Mouse (Mus musculus): Measurements from ENCODE around the gene Bcl2l11.
A peak's percentile ranks its signal among the peaks of the same experiment; 100 is the strongest.
"Not testable (repeated sequence)": the region's sequence is repeated elsewhere in the genome, so short reads cannot be mapped to it uniquely, and the experiment has no call there.

The Bcl2l11 gene

DNA sequence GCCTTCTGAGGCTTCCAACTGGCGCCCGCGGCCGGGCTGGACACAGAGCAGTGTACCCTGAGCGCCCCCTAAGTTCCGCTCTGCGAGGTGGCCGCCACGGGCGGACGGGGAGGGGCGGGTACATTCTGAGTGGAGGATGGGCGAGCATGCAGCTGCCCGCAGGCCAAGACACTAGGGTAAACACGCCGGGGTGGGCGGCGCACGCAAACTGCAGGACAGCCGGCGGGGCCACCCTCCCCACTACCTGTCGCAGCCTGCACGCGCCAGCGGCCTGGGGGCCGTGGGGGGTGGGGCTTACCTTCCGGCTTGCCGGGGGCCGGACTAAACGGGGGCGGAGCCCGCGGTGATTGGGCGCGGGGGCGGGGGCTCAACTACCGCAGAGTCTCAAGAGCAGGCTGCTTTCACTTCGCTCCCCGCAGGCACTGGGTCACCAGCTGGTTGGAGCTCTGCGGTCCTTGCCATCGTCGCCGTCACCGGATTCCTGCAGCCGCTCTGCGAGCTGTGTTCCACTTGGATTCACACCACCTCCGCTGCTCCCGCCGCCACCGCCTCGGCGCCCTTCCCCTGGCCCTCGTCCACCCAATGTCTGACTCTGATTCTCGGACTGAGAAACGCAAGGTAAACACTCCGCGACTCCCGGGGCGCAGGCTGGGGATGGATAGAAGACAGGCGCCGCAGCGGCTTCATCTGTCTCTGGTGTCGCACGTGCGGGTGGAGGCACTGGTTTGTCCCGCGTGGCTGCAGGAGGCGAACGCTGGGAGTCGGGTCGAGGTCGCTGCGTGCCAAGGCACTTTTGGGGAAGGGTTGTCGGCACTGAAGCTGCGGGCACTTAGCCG is at the start of gene Bcl2l11:
Gene Bcl2l11, plus strand, starts transcription at position 404 of the 836 bp plus-strand sequence.
- peak; percentile 94 for DNase-seq (ENCODE audit: low spot score)

DNA sequence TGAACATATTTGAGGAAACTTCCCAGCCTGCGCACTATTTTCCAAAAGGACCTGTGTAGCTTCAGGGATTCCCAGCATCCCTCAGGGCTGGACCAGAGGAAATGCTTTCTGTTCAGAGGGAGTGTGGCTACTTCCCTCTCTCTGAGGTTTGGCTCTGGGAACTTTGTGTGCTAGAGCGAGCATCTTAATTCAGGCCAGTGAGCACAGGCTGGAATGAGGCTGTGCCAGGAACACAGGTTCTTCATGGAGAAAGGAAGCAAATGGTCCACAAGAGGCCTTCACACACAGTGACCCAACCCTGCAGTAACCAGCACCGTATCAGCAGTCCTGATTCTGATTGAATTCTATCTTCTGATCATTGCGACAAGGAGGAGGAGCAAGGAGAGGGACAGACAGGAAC is 48.9 kb upstream of the Bcl2l11 start:
- DNase-seq (ENCODE audit: low spot score) = no peak

DNA sequence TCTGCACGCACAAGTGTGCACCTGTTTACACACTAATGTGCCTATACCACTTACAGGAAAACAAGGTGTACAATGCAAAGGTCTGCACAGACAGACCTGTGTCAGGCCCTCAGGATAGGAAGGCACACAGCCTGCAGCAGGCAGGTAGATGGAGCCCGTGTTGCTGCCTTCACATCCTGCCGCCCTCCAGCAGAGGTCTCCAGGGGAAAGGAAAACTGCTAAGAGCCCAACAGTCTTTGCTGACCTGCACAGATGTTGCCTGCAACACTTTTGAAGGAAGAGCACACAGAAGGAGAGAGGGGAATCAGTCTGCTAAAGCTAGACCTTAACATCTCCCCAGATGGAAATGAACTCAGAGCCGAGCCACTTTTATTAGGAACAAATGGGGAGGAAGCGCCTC is 47.0 kb upstream of the Bcl2l11 start:
- DNase-seq (ENCODE audit: low spot score) = peak; percentile 24

DNA sequence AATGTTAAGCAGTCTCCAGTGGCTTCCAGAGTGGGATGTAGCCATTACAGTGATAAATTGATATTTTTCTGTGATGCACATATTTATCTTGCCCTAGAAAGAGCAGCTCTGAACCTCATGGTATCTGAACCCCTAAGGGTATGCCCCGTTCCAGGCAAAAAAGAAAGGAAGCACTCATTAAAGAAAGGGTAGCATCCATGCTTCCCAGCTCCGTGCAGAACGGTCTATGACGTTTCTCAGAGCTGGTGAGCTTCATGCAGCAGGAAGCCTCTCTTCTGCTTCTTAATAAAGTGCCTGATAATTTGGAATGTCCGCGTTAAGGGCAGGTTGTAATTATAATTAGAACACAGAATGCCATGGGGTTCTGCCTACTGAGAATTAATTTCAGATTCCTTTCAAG is 46.5 kb upstream of the Bcl2l11 start:
- no peak for DNase-seq (ENCODE audit: low spot score)

DNA sequence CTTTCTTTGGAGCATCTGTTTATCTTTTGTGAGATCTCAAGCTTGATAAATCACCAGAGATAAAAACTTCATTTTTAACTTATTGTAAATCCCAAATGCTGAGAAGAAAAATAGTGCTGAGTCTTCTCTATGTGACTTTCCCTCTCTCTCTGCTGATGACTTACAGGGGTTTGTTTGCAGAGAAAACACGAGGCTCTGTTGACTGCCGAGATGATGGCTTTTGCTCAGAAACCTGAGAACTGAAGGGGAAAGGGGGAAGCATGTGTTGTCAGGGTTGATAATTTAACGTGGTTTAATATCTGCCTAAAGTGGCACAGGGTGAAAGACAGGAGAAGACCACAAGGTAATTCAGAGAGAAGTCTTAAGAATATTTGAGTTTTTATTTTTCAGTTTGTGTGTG is 42.0 kb upstream of the Bcl2l11 start:
- DNase-seq (ENCODE audit: low spot score) = no peak

DNA sequence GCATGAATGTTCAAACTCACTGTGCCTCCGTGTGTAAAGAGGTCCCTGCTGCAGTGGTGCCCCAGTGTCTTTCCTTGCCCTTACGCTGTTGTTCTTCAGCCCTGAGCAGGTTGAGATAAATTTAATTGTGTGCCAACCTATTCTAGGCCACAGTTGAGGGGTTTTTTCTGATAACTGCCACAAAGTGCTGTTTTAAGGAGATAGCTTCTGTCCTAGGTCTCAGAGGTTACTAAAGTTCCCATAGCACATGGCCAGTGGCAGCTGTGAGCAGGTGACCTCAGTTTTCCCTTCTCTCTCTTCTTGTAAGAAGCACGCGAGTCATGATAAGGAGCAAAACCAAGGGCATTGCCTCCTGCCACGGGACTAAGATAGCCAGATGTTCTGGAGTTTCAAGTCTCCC is 41.2 kb upstream of the Bcl2l11 start:
- DNase-seq (ENCODE audit: low spot score) = no peak

DNA sequence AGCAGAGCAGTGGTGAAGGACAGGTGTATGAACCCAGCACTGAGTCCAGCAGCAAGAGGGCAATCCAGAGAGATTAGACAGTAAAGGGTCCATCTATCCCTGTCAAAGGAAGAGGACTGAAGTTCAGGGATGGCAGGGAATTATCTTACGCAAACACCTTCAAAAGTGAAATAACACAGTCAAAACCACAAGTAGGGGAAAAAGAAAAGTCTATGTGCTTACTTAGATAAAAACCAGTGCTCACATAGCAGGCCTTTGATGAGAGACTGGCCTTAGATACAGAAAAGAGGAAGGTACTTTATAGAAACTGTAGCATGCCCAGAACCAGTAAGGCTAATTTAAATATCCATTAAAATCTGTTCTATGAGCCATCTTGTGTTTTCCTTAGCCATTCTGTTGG is 40.4 kb upstream of the Bcl2l11 start:
- DNase-seq (ENCODE audit: low spot score) = no peak

DNA sequence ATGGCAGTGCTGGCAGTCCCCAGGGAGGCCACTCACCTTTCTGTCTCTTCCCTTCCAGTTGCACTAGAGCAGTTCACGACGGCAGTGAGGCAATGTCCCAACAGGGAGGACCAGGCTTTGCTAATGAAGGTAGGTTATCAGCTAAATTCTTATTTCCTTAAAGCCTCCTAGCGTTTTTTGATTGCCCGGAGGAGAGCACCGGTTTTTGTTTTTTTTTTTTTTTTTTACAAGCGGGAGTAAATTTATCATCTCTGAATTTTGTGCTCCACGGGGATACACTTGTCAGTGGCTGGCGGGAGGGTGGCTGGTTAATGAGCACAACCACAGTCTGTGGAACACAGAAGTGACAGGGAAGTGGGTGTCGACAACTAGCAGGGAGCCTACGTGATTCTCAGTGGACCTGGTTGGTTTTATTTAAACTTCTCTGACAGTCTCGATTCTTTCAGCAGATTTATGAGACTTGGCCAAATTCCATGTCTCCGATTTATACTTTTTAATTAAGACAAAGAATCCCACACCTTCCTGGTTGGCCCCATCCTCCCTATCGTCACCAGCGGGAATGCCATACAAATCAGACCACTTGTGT is 39.4 kb upstream of the Bcl2l11 start:
- DNase-seq (ENCODE audit: low spot score) = no peak

DNA sequence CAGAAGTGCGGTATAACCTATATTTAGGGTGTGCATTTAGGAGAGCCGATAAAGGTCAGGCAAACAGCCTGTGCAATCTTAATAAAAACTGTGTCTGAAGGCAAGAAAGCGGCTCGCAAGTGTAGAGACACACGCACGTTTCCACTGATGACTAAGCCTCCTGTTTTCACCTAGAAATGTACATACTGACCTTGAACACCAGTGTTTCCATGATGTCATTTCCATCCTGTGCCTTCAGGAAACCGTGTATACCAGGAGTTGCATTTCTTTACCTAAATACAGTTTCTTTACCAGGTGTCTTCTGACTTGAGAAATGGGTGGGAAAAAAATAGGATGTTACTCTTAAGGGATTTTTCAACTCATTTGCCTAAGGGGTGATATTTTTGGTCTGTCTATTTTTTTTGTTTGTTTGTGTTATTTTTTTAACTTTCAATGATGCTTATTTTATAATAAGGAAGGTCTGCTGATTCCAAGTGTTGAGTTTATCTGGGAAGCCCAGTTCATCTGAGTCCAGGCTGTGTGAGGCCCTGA is 38.8 kb upstream of the Bcl2l11 start:
- DNase-seq (ENCODE audit: low spot score) = peak; percentile 40

DNA sequence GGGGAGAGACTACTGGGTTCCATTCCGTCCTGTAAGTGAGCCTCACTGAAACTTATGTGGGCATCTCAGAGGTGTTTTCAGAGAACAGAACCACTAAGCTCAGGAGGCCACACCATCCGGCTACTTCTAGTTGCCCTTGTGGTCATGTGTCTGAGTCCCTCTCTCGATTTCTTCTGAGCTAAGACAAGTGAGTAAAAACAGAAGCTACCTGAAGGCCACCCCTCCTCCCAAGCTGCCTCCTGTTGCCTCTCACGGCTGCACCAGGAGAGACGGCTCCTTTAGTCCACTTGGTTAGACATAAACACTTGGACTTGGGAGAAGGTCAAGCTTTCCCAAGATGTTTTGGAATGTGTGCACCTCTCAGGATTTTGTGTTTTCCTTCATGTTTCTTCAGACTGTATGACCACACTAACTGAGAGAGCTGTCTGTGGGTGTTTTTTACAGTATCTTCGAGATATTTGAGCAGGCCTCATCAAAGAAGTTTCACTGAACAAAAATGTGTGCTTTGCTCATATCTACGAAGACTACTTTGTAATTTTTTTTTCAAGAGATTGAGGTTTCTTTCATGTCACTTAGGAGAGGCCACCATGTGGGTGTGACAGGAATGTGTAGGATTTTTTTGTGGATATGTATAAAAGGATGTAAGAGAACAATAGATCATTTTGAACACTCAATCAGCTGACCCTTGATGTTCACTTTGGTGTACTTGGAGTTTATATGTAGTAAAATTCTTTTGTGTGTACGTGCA is 37.9 kb upstream of the Bcl2l11 start:
- peak; percentile 13 for DNase-seq (ENCODE audit: low spot score)

DNA sequence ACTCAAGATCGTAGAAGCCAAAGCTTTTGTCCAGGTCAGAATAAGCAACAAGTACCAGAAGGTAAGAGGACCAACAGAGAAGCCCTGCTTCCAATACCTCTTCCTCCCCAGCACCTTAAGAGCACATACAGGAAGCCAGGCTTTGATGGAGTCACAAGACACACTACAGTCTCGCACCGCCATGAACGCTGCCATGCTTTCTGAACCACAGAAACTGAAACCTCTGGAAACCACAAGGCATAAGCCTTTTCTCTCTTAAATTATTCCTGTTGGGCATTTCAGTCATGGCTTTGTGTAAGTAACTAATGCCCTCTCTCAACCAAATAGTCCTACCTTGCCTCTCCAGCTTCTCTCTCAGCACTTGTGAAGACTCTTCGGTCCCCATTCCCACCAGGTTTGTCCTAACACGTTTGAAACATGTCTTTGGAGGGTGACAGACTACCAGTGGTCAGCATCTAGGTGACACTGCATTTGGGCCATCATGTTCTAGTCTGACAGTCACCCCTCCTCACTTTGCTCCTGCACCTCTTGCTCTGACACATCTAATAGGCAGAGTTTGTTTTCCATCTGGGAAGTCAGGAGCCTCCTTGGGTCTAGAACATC is 35.5 kb upstream of the Bcl2l11 start:
- peak; percentile 35 for DNase-seq (ENCODE audit: low spot score)

DNA sequence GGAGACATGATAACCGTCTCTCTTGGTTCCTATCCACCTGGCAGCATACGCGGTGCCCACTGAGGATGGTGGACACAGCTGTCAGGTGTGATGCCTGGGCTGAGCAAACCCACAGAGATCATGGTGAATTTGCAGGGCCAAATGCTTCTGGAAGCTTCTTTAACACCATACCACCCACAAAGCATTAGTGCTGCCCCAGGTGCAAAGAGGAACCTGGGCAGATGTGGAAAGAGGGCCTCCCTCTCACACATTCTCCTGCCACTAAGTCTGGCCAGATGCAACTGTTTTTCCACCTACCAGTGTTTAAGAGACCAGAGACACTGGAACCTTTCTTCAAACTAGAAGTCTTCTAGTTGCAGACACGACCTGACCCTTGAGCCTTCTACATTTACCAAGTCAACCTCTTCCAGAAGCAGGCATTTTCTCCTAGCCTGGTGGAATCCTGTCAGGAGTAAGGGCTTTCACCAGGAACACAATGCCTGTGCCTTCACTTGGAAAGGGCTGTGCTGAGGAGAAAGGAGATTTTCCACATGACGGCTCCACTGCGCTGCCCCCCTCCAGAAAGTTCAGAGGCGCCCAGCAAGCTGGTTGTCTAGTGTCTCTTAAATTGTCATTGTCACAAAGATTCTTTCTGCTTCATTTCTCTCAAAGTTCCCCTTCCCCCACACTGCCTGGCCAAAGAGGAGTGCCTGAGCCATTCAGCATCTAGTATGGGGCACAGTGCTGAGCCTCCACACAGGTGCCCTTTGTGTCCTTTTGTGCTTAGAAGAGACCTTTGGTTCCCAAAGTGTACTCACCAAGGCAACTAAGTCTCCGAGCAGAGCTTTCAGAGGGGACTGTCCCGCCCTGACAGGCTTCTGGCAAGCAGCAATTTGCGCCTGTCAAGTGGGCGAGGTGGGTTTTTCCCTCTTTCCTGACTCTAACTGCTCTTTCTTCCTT is 34.1 kb upstream of the Bcl2l11 start:
- DNase-seq (ENCODE audit: low spot score) = peak; percentile 28

DNA sequence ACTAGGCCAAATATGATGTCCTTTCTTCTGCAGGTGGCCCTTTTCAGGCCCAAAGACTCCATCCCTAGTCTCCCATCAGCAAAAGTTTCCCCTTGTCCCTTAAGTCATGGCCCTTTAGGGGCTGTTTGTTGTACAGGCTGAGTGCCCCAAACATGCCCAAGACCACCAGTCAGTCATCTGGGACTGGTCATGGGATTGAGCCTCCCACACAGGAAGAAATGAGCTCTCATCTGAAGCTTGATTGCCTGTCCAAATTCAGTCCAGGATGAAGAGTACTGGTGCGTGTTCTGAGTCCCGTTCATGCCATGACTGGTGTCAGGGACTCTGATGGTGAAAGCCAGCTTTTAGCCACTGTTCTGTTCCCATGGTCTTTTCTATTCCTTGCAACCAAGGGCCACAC is 33.4 kb upstream of the Bcl2l11 start:
- DNase-seq (ENCODE audit: low spot score) = no peak

DNA sequence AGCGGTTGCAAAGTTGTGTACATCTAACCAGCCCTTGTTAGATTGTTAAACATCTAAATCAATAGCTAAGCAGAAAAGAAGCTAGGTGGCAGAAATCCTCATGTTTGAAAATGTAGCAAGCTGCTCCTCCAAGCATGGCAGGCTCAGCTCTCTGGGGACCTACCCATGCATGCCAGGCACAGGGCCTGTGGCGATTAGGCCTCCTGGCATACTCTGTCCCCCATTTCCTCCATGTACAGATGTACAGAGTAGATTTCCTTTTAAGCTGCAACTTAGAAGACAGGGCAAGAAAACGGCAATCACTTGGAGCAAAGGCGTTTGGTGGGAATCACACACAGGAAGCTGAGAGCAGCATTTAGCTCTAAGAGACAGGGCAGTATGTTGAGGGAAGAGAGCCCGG is 31.6 kb upstream of the Bcl2l11 start:
- no peak for DNase-seq (ENCODE audit: low spot score)

DNA sequence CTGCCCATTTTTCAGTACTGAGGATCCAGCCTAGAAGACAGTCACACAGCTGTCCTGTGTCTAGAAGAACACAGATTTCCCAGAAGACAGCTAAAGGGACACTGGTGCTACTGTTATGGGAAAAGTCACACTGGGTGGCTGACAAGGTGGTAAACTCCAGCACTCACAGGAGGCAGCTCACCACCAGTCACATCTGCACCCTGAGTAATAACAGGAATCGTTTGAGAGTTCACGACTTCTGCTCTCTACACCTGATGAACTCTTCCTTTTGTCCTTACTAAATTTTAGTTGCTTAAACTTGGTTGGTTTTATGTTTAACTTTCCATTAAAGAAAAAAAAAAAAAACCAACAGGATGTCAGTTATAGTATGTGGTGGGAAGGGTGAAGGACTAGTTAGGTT is 31.2 kb upstream of the Bcl2l11 start:
- no peak for DNase-seq (ENCODE audit: low spot score)

DNA sequence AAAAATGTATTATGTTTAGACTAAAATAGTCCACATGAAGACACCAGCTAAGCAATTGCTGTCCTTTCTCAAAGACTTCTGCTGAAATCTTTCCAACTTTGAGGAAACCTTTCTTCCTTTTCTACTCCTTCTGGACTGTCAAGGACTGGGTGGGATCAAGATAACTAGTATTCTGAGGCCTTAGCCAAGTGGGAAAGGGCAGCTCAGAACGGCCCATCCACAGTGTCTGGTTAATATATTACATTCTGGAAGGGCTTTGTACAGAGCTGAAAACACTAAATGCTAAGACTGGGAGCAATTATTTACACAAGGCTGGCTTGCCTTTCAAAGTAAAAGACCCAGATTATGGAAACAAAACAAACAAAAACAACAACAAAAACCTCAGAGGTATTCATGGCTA is 30.6 kb upstream of the Bcl2l11 start:
- DNase-seq (ENCODE audit: low spot score) = no peak

DNA sequence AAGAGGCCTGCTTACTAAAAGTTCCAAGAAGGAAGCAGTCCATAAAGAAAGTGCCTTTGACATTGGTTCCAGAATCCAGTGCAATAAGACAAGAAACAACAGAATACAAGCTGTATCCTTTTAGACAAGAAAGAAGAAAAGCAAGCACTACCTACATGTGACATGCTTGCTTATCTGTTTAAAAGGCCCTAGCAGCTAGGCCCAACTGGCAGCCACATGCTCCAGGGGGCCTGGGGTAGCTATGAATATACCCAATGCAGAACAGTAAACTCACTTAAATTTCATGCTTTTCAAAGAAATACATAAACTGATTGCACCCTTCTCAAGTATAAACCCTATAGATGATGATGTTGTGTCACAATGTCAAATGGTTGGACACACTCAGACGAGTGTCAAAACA is 29.8 kb upstream of the Bcl2l11 start:
- DNase-seq (ENCODE audit: low spot score) = no peak

DNA sequence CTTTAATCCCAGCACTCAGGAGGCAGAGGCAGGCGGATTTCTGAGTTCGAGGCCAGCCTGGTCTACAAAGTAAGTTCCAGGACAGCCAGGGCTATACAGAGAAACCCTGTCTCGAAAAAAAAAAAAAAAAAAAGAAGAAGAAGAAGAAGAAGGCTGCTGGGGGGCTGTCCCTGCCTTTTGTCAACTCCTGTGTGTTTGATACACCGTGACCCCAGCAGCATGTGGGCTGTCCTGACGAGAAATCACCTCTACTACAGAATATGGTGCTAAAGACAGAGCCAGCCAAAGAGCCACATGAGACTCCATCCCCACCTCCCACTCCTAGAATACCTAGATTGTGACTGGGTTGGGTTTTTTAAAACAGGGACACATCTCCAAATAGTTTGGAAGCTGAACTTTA is 27.7 kb upstream of the Bcl2l11 start:
- DNase-seq (ENCODE audit: low spot score) = not testable (repeated sequence)

DNA sequence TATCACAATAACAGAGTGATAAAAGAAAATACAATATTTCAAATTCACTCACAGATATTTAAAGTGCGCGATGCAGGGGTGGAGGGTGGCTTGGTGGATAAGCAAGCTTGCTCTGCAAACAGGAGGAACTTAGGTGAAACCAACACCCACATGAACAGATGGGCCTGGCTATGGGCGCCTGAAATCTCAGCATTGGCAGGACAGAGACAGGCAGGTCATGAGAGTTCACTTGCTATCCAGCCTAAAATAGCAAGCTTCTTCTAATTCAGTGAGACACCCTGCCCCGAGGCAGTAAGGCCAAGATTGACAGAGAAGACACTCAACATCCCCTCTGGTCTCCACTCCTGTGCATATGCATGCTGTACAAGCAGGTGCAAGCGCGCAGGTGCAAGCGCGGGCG is 23.8 kb upstream of the Bcl2l11 start:
- no peak for DNase-seq (ENCODE audit: low spot score)

DNA sequence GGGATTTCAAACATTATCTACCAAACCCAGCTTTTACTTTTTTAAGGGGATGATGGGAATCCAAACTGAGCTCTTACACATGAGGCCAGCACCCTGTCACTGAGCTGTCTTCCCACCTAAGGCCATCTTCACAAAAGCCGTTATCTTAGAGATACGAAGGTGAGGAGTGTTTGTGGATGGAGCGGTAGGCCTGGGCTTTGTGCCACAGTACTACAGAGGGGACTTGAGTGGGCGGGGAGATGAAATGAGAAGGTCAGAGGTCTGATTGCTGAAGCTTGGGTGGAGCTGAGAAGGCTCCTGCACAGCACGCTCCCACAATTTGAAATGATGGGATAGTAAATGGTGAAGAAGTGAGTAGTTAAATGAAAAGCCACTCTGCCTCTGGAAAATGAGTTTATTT is 21.0 kb upstream of the Bcl2l11 start:
- no peak for DNase-seq (ENCODE audit: low spot score)

DNA sequence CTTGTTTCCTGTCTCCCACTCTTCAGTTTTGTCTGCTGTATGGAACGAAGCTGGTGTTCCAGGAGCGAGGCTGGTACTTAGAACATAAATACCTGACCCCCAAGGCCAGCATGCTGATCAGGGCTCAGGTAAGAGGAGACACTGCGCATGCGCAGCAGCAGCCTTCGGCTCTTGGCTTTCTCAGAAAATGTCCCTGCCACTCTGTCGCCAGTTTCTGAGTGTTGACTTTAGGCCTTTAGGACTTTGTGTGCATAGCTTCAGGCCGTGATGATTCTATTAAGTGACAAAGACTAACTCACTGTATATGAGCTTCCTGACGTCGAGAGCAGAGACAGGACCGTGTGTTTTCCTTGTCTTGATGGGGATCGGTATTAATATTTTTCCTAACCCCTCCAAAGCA is 20.2 kb upstream of the Bcl2l11 start:
- no peak for DNase-seq (ENCODE audit: low spot score)
